Mouse (Mus musculus) thymus, postnatal 4 days (tissue): ENCODE results near the gene Rdh12.
"Not testable (repeated sequence)": the region's sequence is repeated elsewhere in the genome, so short reads cannot be mapped to it uniquely, and the experiment has no call there.

Experiments
- DNase-seq: peaks from one replicate; pipeline ENCODE4 v3.0.0; 2021

The Rdh12 gene

GRCm38 (mm10) chr12:79208703-79209464, at the start of gene Rdh12:
Gene Rdh12 (plus strand): TSS chr12:79208914.
- DNase-seq: peak; percentile 60

GRCm38 (mm10) chr12:79162876-79163275, 45.8 kb upstream of the Rdh12 start:
- no peak for DNase-seq

- no peak for DNase-seq
Measured at GRCm38 (mm10) chr12:79169173-79169572, 39.5 kb upstream of the Rdh12 start.

- DNase-seq: no peak
Measured at GRCm38 (mm10) chr12:79170421-79170820, 38.3 kb upstream of the Rdh12 start.

- peak; percentile 7 for DNase-seq
Measured at GRCm38 (mm10) chr12:79171269-79171995, 37.3 kb upstream of the Rdh12 start.

GRCm38 (mm10) chr12:79172019-79172941, 36.4 kb upstream of the Rdh12 start, which contains the start of gene Vti1b:
Gene Vti1b (minus strand): TSS chr12:79172667.
- DNase-seq: peak; percentile 88

- peak; percentile 28 for DNase-seq
Measured at GRCm38 (mm10) chr12:79173721-79174120, 35.0 kb upstream of the Rdh12 start.

GRCm38 (mm10) chr12:79175998-79176397, 32.7 kb upstream of the Rdh12 start:
- DNase-seq: no peak

- DNase-seq: not testable (repeated sequence)
Measured at GRCm38 (mm10) chr12:79185160-79185559, 23.6 kb upstream of the Rdh12 start.

GRCm38 (mm10) chr12:79190931-79191673, 17.6 kb upstream of the Rdh12 start:
- DNase-seq: peak; percentile 70

- DNase-seq: peak; percentile 86
Measured at GRCm38 (mm10) chr12:79191701-79192100, 17.0 kb upstream of the Rdh12 start.

GRCm38 (mm10) chr12:79192193-79192592, 16.5 kb upstream of the Rdh12 start, which contains the start of gene Rdh11:
Gene Rdh11 (minus strand): TSS chr12:79192293.
- DNase-seq: no peak

GRCm38 (mm10) chr12:79193441-79193840, 15.3 kb upstream of the Rdh12 start:
- DNase-seq: peak; percentile 77

- DNase-seq: no peak
Measured at GRCm38 (mm10) chr12:79197105-79197504, 11.6 kb upstream of the Rdh12 start.

- DNase-seq: no peak
Measured at GRCm38 (mm10) chr12:79201882-79202281, 6.8 kb upstream of the Rdh12 start.

GRCm38 (mm10) chr12:79211447-79211846, 2.7 kb downstream of the Rdh12 start:
- DNase-seq: no peak

- no peak for DNase-seq
Measured at GRCm38 (mm10) chr12:79217511-79217910, 8.8 kb downstream of the Rdh12 start.

GRCm38 (mm10) chr12:79235485-79236080, 26.9 kb downstream of the Rdh12 start:
- DNase-seq: no peak

- no peak for DNase-seq
Measured at GRCm38 (mm10) chr12:79241985-79242384, 33.3 kb downstream of the Rdh12 start.

- no peak for DNase-seq
Measured at GRCm38 (mm10) chr12:79242921-79243320, 34.2 kb downstream of the Rdh12 start.

- DNase-seq: no peak
Measured at GRCm38 (mm10) chr12:79248110-79248509, 39.4 kb downstream of the Rdh12 start.
